Mouse (Mus musculus) megakaryocyte, embryonic 14.5 days (primary cell): ENCODE data around the gene Anks1b.

ENCODE experiments used
- FLI1 ChIP-seq: IDR thresholded peaks from 2 replicates; pipeline ENCODE4 v1.6.1; 2012; ENCODE audit warnings: low read length, inconsistent platforms, mixed read lengths
- GATA1 ChIP-seq: IDR thresholded peaks from 3 replicates; pipeline ENCODE4 v1.6.1; 2012; ENCODE audit warnings: mixed read lengths, low read length, inconsistent platforms, borderline replicate concordance

GRCm38 (mm10) chr10:90873204-90873603 lies 999.9 kb downstream of the Anks1b start:
- TF ChIP-seq FLI1 (no peak), GATA1 (no peak)
